Mouse (Mus musculus): ENCODE measurements around the gene Gkn1.

Gkn1 gene

DNA sequence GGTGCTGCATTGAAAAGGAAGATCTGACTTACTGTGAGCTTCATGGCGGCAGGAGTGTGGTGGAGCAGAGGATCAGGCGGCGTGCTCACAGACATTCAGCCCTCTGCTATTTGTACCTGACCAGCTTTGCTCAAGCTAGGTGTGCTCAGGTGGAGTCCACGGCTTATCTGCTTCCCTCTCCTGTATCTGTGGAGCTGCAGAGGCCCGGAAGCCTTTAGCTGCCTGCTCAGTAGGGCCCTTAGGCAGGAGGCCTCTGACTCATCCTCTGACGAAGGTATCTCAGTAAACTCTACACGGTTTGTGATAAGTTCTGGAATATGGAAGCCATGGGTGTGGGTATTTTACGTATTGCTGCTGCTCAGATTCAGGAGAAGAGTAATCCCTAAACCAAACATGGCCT is at the start of gene Gkn1:
Gene Gkn1 (minus strand): TSS at position 114 of the 400 bp plus-strand sequence.
- DNase-seq: no peak

GRCm38 (mm10) chr6:87399886-87400566 is 49.3 kb upstream of the Gkn1 start:
- no peak for DNase-seq

DNA sequence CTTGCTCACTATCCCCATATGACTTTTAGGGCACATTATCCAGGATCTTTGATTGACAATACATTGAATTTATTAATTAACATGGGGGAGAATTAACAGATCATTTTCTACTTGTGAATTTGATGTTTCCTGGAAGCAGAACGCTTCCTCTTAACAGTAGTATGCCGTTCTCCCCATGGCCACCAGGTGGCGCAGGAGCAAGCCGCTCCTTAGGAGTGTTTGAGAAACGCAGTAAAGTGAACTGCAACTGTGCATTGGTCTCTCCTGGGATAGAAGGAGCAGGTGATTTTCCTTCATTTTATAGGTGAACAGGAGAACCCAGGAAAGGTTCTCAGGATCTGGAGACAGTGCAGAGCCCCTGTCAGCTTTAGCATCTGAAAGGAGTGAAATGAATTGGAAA is 48.4 kb upstream of the Gkn1 start:
- DNase-seq: peak; percentile 88 to 92

DNA sequence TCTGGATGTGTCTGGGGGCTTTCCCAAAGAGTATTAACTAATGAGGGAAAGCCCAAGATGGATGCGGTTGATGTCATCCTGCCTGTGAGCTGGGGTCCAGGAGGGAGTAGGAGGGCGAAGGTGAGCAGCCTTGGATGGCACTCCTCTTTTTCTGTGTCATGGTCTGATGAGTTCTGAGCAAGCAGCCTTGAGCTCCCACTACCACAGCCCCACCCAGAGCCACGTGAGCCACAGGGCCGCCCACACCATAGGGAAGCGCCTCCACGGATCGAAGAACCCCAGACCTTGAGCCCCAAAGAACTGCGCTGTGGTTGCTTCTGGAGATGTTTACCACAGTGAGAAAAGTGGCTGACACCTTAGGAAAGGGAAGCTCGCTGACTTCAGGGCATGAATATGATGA is 44.0 kb upstream of the Gkn1 start:
- no peak for DNase-seq

GRCm38 (mm10) chr6:87393466-87394205 is 42.9 kb upstream of the Gkn1 start:
- DNase-seq: no peak

- DNase-seq: no peak
Observed at GRCm38 (mm10) chr6:87389455-87389989, 38.8 kb upstream of the Gkn1 start.

- no peak for DNase-seq
Observed at GRCm38 (mm10) chr6:87388877-87389276, 38.1 kb upstream of the Gkn1 start, which contains the start of gene Gkn3. Gene Gkn3, minus strand, starts transcription at chr6:87388935.

GRCm38 (mm10) chr6:87386681-87387080 is 35.9 kb upstream of the Gkn1 start:
- no peak for DNase-seq

GRCm38 (mm10) chr6:87386203-87386602 is 35.5 kb upstream of the Gkn1 start:
- peak; percentile 81 to 83 for DNase-seq

GRCm38 (mm10) chr6:87384761-87385160 is 34.0 kb upstream of the Gkn1 start:
- no peak for DNase-seq

DNA sequence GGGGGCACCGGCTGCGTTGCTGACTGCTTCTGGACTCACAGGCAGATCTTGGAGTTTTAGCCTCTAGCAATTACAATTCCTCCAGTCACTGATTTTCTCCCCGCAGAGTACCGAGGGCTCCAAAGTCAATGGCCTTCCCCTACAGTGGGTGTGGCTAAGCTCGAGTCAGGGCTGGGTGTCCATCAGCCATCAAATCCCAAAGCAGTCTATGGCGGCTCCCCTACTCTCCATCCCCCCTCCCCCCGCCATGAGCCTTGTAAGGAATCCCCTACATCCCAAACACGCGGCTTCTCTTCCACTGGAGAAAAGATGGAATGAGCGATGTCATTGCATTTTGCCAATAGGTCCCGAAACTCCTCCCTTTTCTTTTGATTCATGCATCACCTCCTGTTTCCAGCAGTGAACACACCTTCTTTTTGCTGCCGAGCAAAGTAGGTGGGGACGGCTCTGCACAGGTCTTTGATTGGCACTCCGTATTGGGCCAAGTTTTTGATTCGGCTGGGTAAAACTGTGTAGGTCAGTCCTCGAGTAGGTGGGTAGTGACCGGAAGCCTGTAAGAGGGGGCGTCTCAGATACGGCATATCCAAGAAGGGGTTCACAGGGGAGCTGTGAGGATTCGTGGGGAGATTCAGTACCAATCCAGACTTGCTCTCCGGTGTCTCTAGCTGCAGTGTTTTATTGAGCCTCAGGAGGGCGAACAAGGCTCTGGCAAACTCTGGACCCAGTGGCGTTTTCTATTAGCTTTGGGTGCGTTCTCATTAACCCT is 33.4 kb upstream of the Gkn1 start:
- DNase-seq: peak; percentile 39 to 47

DNA sequence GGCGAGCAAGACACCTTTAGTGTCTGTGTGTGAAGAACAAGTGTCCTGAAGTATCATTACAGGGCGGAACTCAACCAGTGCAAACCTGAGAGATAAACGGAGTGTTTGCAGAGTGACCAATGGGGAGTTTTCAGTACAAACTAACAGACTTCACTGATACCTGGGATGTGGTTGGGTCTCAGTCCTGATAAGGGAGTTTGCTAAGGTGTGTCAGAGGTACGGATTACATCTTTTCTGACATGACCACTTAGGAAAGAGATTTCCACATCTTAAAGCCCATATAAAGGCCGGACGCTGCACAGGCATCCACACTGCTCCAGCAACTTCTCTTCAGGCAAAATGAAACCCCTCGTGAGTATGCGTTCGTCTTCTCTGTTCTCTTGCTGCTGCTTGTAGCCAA is 22.3 kb upstream of the Gkn1 start, which contains the start of gene Gkn2:
Gene Gkn2 (plus strand): TSS at position 301 of the 400 bp plus-strand sequence.
- no peak for DNase-seq

DNA sequence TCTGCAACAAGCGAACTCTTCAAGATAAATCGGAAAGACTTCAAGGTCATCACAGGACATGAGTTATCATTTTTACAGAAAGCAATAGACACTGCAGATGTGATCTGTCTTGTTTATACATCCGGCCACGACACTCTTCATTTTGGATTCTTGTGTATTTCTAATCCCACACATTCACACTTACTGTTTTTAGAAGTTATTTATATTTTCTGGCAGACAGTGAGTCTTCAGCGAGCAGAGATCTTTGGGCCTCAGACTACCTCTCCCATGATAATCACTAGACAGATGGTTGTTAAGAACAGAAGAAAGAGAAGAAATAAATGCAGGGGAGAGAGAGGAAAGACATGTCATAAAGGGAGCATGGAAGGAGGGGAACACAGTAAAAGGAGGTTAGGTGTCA is 18.5 kb upstream of the Gkn1 start:
- no peak for DNase-seq

DNA sequence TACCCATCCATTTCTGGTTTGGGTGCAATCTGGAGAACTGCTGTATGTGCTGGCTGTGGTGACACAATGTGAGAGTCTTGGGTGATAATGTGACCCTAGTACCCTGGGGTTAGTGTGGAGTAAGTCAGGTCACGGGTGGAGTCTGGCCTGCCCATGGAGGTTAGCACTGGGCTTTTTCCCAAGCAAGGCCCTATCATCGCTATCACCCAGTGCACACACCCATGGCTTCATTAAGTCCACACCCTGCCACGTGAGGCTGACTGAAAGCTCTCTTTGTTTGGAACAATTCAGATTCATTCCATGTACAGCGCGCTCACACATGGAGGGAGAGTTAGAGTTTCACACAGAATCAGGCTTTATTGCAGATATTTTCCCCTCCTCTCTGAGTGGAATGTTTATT is 3.7 kb upstream of the Gkn1 start:
- no peak for DNase-seq

DNA sequence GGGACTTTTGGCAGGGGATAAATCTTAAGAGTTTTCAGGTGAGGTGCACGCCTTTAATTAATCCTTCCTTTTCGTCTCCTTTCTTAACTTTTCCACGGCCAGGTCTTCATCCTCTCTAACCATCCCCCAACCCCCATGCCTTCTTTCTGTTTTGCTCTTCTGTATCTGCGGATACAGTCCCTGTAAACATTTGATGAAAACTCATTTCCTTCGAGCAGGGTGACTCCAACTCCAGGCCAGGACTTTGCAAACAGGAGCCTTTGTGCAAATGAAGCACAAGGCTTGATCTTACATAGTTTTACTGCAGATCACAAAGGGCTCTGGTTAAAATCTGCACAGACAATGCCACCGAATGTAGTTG is 14.8 kb downstream of the Gkn1 start:
- DNase-seq: no peak

- peak; percentile 72 to 78 for DNase-seq
Observed at GRCm38 (mm10) chr6:87335091-87335934, 15.4 kb downstream of the Gkn1 start, which contains the start of gene Antxr1. Gene Antxr1, minus strand, starts transcription at chr6:87335821.

DNA sequence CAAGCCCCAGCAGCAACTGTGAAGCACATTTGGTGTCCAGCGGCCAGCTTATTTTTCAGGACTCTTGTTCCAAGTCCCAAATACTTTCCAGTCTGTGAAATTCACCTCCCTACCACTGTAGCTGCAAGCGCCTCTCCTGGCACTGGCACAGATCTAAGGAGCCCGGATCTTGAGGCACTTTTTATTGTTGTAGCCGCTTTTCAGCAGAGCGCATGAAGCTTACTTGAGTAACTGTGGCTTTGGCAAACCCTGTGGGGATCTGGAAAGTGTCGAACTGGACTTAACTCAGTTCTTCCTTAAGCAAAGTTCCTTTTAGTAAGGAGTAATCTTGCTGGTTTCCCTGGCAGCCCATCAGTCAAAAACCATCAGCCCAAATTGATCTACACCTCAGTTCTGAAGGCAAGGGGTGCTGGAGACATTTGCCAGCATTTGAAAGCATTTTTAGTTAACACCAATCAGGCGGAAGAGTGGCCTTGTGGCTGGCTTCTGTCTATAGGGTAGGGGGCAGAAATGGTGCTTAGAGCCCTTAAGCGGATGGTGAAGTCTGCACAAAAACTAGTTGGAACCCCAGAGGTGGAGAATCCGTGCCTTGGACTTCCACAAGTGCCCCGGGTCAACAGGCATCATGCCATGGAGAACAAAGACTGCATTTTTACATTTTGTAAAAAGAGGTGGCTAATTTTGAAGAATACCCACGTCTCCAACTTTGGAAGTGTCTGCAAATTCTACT is 16.2 kb downstream of the Gkn1 start:
- DNase-seq: peak; percentile 47 to 60

GRCm38 (mm10) chr6:87332380-87332779 is 18.4 kb downstream of the Gkn1 start:
- no peak for DNase-seq

- DNase-seq: peak in 1 of 2 experiments; percentile 27
Observed at GRCm38 (mm10) chr6:87328265-87329173, 22.2 kb downstream of the Gkn1 start.

- DNase-seq: no peak
Observed at GRCm38 (mm10) chr6:87326932-87327331, 23.8 kb downstream of the Gkn1 start.

All from cerebellum, postnatal 10 days (tissue).